Mouse (Mus musculus): Measurements from ENCODE around the gene Obsl1. TPM values are rescaled to one million over a fixed set of nuclear protein-coding genes. Genes with fewer than 3 reads are reported as not detected.

The Obsl1 gene
- 137 and 147 TPM in 2 replicates for polyA plus RNA-seq (2016; fragmentation: Nextera tagmentation; extraction: Ambion mirVana)

DNA sequence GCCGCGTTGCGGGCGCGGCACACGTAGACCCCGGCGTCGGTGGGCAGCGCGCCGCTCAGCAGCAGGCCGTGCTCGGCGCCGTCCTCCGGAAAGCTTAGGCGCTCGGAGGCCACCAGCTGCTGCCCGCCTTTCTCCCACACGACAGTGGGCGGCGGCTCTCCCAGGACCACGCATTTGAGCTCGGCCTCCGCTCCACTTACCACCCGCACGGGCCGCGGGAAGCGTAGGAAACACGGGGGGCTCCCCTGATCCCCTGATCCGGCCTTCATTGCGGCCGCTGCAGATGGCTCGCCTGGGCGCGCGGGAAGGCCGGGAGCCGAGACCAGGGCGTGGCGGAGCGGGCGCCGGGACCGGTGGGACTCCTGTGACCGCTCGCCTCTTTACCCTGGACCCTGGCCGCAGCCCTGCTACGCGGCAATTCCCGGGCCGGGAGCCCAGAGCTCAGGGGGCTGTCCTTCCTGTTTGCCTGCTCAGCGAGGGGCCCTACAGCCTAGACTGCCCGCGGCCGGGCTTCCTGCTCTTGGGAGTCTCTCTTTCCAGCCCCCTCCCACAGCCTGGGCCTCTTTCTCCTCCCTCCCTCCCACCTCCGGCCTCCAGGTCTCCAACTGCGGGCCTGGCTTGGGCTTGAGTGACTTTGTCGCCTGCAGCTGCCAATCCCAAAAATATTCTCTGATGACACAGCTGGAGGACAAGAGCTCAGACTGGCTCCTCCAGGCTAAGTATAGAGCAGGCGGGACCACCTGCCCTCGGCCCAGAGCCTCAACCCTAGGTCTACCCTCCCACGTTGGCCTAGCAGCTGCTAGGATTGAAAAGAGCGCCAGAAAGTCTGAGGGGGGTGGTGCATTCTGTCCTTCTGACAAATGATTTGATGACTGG lies at the start of gene Obsl1:
TSS of gene Obsl1 (minus strand) at position 497 of the 876 bp plus-strand sequence.
- ATAC-seq (ENCODE audit: insufficient number of reproducible peaks, low FRiP score): peak; percentile 90
- H3K27ac ChIP-seq (ENCODE audit: poor library complexity, severe bottlenecking): peak within 1 kb of the TSS; percentile 99
- H3K4me3 ChIP-seq: peak within 1 kb of the TSS; percentile 73
- peak within 1 kb of the TSS; percentile 96 for H3K9ac ChIP-seq
- H3K9me3 ChIP-seq (replicated peaks): no peaks in the 10 kb centered on the region
- H3K27me3 ChIP-seq (replicated peaks): no peaks in the 10 kb centered on the region
- under 1% methylated on average over 65 of the region's 65 CpGs for WGBS
- peaks cover 31% of the 10 kb centered on the region for H3K36me3 ChIP-seq
- peak within 1 kb of the TSS; percentile 87 for H3K4me2 ChIP-seq
- peaks cover 60% of the 10 kb centered on the region for H3K4me1 ChIP-seq (replicated peaks)

- 74% methylated on average over 7 of the region's 7 CpGs for WGBS
- Histone ChIP-seq H3K27ac (ENCODE audit: poor library complexity, severe bottlenecking) (no peak overlapping the region), H3K36me3 (peaks cover 71% of the 10 kb centered on the region), H3K4me3 (no peak overlapping the region), H3K27me3 (replicated peaks) (no peaks in the 10 kb centered on the region), H3K9ac (no peak overlapping the region), H3K4me2 (no peak overlapping the region), H3K4me1 (replicated peaks) (peaks cover 19% of the 10 kb centered on the region), H3K9me3 (replicated peaks) (no peaks in the 10 kb centered on the region)
- ATAC-seq (ENCODE audit: insufficient number of reproducible peaks, low FRiP score): no peak
Measured at GRCm38 (mm10) chr1:75555680-75556079, 49.4 kb upstream of the Obsl1 start.

- Histone ChIP-seq H3K4me3 (no peak overlapping the region), H3K4me1 (replicated peaks) (peaks cover 36% of the 10 kb centered on the region), H3K4me2 (no peak overlapping the region), H3K36me3 (peaks cover 64% of the 10 kb centered on the region), H3K27me3 (replicated peaks) (no peaks in the 10 kb centered on the region), H3K27ac (ENCODE audit: poor library complexity, severe bottlenecking) (no peak overlapping the region), H3K9ac (no peak overlapping the region), H3K9me3 (replicated peaks) (no peaks in the 10 kb centered on the region)
- no peak for ATAC-seq (ENCODE audit: insufficient number of reproducible peaks, low FRiP score)
- 79% methylated on average over 15 of the region's 15 CpGs for WGBS
Measured at GRCm38 (mm10) chr1:75550586-75550985, 44.3 kb upstream of the Obsl1 start.

GRCm38 (mm10) chr1:75549289-75550279 lies 43.3 kb upstream of the Obsl1 start:
- Histone ChIP-seq H3K27me3 (replicated peaks) (no peaks in the 10 kb centered on the region), H3K9me3 (replicated peaks) (no peaks in the 10 kb centered on the region), H3K27ac (ENCODE audit: poor library complexity, severe bottlenecking) (no peak overlapping the region; the same call in 1 of the 2 replicates), H3K4me2 (0 out of 2 replicates have a peak overlapping the region, but pooled peaks have one; percentile 6), H3K4me3 (no peak overlapping the region), H3K36me3 (peaks cover 54% of the 10 kb centered on the region), H3K4me1 (replicated peaks) (peaks cover 39% of the 10 kb centered on the region), H3K9ac (no peak overlapping the region; the same call in 1 of the 2 replicates)
- ATAC-seq (ENCODE audit: insufficient number of reproducible peaks, low FRiP score): no peak
- 54% methylated on average over 17 of the region's 17 CpGs for WGBS

DNA sequence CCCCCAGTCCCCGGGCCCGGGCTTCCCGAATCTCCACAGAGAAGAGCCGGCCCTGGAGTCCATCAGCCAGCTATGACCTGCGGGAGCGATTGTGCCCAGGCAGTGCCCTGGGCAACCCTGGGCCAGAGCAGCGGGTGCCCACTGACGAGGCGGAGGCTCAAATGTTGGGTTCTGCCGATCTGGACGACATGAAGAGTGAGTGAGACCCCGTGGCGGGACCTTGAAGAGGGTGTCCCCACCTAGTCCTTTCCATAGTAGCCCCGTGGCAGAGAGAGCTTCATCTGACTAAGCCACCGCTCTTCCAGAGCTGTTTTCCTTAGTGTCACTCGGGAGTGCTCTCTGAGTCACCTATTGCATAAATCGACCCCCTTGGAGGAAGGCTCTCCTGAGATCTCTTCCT lies 42.6 kb upstream of the Obsl1 start:
- H3K36me3 ChIP-seq: peaks cover 47% of the 10 kb centered on the region
- no peak overlapping the region for H3K4me3 ChIP-seq
- no peak overlapping the region for H3K4me2 ChIP-seq
- H3K9ac ChIP-seq: no peak overlapping the region
- no peak overlapping the region; the same call in 1 of the 2 replicates for H3K27ac ChIP-seq (ENCODE audit: poor library complexity, severe bottlenecking)
- H3K9me3 ChIP-seq (replicated peaks): no peaks in the 10 kb centered on the region
- H3K27me3 ChIP-seq (replicated peaks): no peaks in the 10 kb centered on the region
- H3K4me1 ChIP-seq (replicated peaks): peaks cover 39% of the 10 kb centered on the region
- WGBS: 79% methylated on average over 17 of the region's 17 CpGs
- ATAC-seq (ENCODE audit: insufficient number of reproducible peaks, low FRiP score): no peak

DNA sequence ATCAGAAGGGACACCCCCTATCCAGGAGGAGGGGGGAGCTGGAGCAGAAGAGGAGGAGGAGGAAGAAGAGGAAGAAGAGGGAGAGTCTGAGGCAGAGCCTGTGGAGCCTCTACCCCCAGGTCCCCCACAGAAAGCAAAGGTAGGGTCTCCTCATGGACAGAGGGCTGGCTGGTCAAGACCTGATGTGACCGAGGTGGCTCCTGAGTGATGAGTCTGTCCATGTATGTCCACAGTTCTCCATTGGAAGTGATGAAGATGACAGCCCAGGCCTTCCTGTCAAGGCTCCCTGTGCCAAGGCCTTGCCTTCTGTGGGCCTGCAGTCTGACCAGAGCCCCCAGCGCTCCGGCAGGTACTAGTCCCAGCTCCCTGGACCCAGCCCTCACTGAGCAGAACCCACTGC lies 41.8 kb upstream of the Obsl1 start:
- H3K27ac ChIP-seq (ENCODE audit: poor library complexity, severe bottlenecking): no peak overlapping the region
- peaks cover 39% of the 10 kb centered on the region for H3K36me3 ChIP-seq

GRCm38 (mm10) chr1:75547351-75547750 lies 41.1 kb upstream of the Obsl1 start:
- peaks cover 39% of the 10 kb centered on the region for H3K4me1 ChIP-seq (replicated peaks)
- peak overlapping the region; percentile 96 for H3K9ac ChIP-seq
- H3K4me3 ChIP-seq: peak overlapping the region; percentile 85
- no peaks in the 10 kb centered on the region for H3K27me3 ChIP-seq (replicated peaks)
- peaks cover 32% of the 10 kb centered on the region for H3K36me3 ChIP-seq
- peak overlapping the region; percentile 52; the same call in 1 of the 2 replicates for H3K27ac ChIP-seq (ENCODE audit: poor library complexity, severe bottlenecking)
- 91% methylated on average over 13 of the region's 13 CpGs for WGBS
- H3K9me3 ChIP-seq (replicated peaks): 0 out of 2 replicates have a peak, but pooled peaks cover 3% of the 10 kb centered on the region
- no peak for ATAC-seq (ENCODE audit: insufficient number of reproducible peaks, low FRiP score)
- H3K4me2 ChIP-seq: peak overlapping the region; percentile 77

More for the DNA sequence above, 41.8 kb upstream of the Obsl1 start:
- Histone ChIP-seq H3K27me3 (replicated peaks) (no peaks in the 10 kb centered on the region), H3K4me1 (replicated peaks) (peaks cover 39% of the 10 kb centered on the region), H3K4me3 (no peak overlapping the region), H3K9ac (0 out of 2 replicates have a peak overlapping the region, but pooled peaks have one; percentile 18), H3K4me2 (no peak overlapping the region), H3K9me3 (replicated peaks) (0 out of 2 replicates have a peak, but pooled peaks cover under 1% of the 10 kb centered on the region)
- ATAC-seq (ENCODE audit: insufficient number of reproducible peaks, low FRiP score): no peak
- 92% methylated on average over 3 of the region's 3 CpGs for WGBS

- Histone ChIP-seq H3K4me1 (replicated peaks) (peaks cover 39% of the 10 kb centered on the region), H3K9ac (peak within 1 kb of the TSS; percentile 96), H3K27ac (ENCODE audit: poor library complexity, severe bottlenecking) (peak within 1 kb of the TSS; percentile 52), H3K27me3 (replicated peaks) (no peaks in the 10 kb centered on the region), H3K9me3 (replicated peaks) (0 out of 2 replicates have a peak, but pooled peaks cover 3% of the 10 kb centered on the region), H3K4me2 (peak within 1 kb of the TSS; percentile 77), H3K36me3 (peaks cover 21% of the 10 kb centered on the region), H3K4me3 (peak within 1 kb of the TSS; percentile 85)
- peak; percentile 81 for ATAC-seq (ENCODE audit: insufficient number of reproducible peaks, low FRiP score)
- 1% methylated on average over 61 of the region's 64 CpGs for WGBS
Measured at GRCm38 (mm10) chr1:75545965-75546956, 40.0 kb upstream of the Obsl1 start, which contains the start of gene Slc4a3. Gene Slc4a3 (plus strand): TSS chr1:75546266.

GRCm38 (mm10) chr1:75544351-75544750 lies 38.1 kb upstream of the Obsl1 start:
- 0 out of 2 replicates have a peak, but pooled peaks cover 3% of the 10 kb centered on the region for H3K9me3 ChIP-seq (replicated peaks)
- H3K36me3 ChIP-seq: peaks cover 6% of the 10 kb centered on the region
- no peak overlapping the region for H3K9ac ChIP-seq
- WGBS: 84% methylated on average over 6 of the region's 6 CpGs
- no peaks in the 10 kb centered on the region for H3K27me3 ChIP-seq (replicated peaks)
- H3K4me1 ChIP-seq (replicated peaks): peaks cover 33% of the 10 kb centered on the region
- no peak overlapping the region for H3K4me2 ChIP-seq
- no peak overlapping the region for H3K27ac ChIP-seq (ENCODE audit: poor library complexity, severe bottlenecking)
- H3K4me3 ChIP-seq: no peak overlapping the region
- no peak for ATAC-seq (ENCODE audit: insufficient number of reproducible peaks, low FRiP score)

GRCm38 (mm10) chr1:75541496-75541895 lies 35.2 kb upstream of the Obsl1 start:
- Histone ChIP-seq H3K27me3 (replicated peaks) (no peaks in the 10 kb centered on the region), H3K36me3 (peaks cover 9% of the 10 kb centered on the region; the same call in 1 of the 2 replicates), H3K27ac (ENCODE audit: poor library complexity, severe bottlenecking) (no peak overlapping the region), H3K9ac (no peak overlapping the region), H3K9me3 (replicated peaks) (0 out of 2 replicates have a peak, but pooled peaks cover 3% of the 10 kb centered on the region), H3K4me1 (replicated peaks) (peaks cover 6% of the 10 kb centered on the region), H3K4me2 (no peak overlapping the region), H3K4me3 (no peak overlapping the region)
- no peak for ATAC-seq (ENCODE audit: insufficient number of reproducible peaks, low FRiP score)
- WGBS: 83% methylated on average over 7 of the region's 7 CpGs
